Mouse (Mus musculus) MEL (cell line): ENCODE measurements around the gene Slc25a44.

Experiments
- CHD2 ChIP-seq: IDR thresholded peaks from 2 replicates; pipeline ENCODE4 v1.6.1; 2011; ENCODE audit warnings: low read length, improper control_type of control experiment
- CTCF ChIP-seq, 3 experiments: IDR thresholded peaks in 2 of 3; conservative IDR thresholded peaks in 1 of 3; 2 replicates each; pipeline ENCODE4 v1.5.1; 2011 to 2012; ENCODE audit warnings: low read length in 3 of 3, low read depth in 2 of 3, mild to moderate bottlenecking in 2 of 3, improper control_type of control experiment in 1 of 3, inconsistent platforms in 1 of 3, mixed read lengths in 1 of 3, moderate library complexity in 1 of 3; ENCODE audit not compliant: control insufficient read depth in 1 of 3, insufficient read depth in 1 of 3, poor library complexity in 1 of 3, severe bottlenecking in 1 of 3
- E2F4 ChIP-seq: IDR thresholded peaks from 2 replicates; pipeline ENCODE4 v1.6.1; 2011; ENCODE audit warnings: low read depth, low read length, improper control_type of control experiment, borderline replicate concordance
- EP300 ChIP-seq, 2 experiments: IDR thresholded peaks; 2 replicates each; pipeline ENCODE4 v1.6.1; 2011; ENCODE audit warnings: improper control_type of control experiment in 2 of 2, low read length in 2 of 2, low read depth in 1 of 2, mild to moderate bottlenecking in 1 of 2
- GATA1 ChIP-seq: IDR thresholded peaks from 2 replicates; pipeline ENCODE4 v1.6.1; 2011; ENCODE audit warnings: low read depth, low read length, improper control_type of control experiment
- MAX ChIP-seq: IDR thresholded peaks from 2 replicates; pipeline ENCODE4 v1.6.1; 2011; ENCODE audit warnings: low read length, improper control_type of control experiment
- NRF1 ChIP-seq: IDR thresholded peaks from 2 replicates; pipeline ENCODE4 v1.6.1; 2014; ENCODE audit warnings: low read depth, mild to moderate bottlenecking, inconsistent platforms, low read length, improper control_type of control experiment, moderate library complexity; ENCODE audit not compliant: poor library complexity, insufficient read depth, severe bottlenecking
- POLR2A ChIP-seq, 2 experiments: IDR thresholded peaks; 2 replicates each; pipeline ENCODE4 v1.6.1; 2011 to 2012; ENCODE audit warnings: low read length in 2 of 2, mild to moderate bottlenecking in 2 of 2, control low read depth in 1 of 2, improper control_type of control experiment in 1 of 2, low read depth in 1 of 2, moderate library complexity in 1 of 2; ENCODE audit not compliant: control insufficient read depth in 1 of 2, insufficient read depth in 1 of 2, poor library complexity in 1 of 2
- TCF12 ChIP-seq: IDR thresholded peaks from 2 replicates; pipeline ENCODE4 v1.6.1; 2014; ENCODE audit warnings: low read depth, mild to moderate bottlenecking, inconsistent platforms, low read length, improper control_type of control experiment, moderate library complexity
- USF1 ChIP-seq: IDR thresholded peaks from 2 replicates; pipeline ENCODE4 v1.6.1; 2014; ENCODE audit warnings: low read depth, mild to moderate bottlenecking, inconsistent platforms, low read length, improper control_type of control experiment, moderate library complexity
- ZC3H11A ChIP-seq: IDR thresholded peaks from 2 replicates; pipeline ENCODE4 v1.6.1; 2012; ENCODE audit warnings: low read depth, mild to moderate bottlenecking, inconsistent platforms, low read length, improper control_type of control experiment

- TF ChIP-seq TCF12 (no peak), CHD2 (no peak), NRF1 (no peak), POLR2A (IDR thresholded peaks at IDR 0.05; ENCODE audit: control insufficient read depth in 1 of 2, insufficient read depth in 1 of 2, low read depth in 1 of 2, low read length in 2 of 2, poor library complexity in 1 of 2) (no peak; a peak in 1 of 4 replicates), E2F4 (no peak), EP300 (IDR thresholded peaks at IDR 0.05; ENCODE audit: low read depth in 1 of 2, low read length in 2 of 2) (no peak), CTCF (IDR thresholded peaks at IDR 0.05 in 2 of 3, conservative IDR thresholded peaks at IDR 0.05 in 1 of 3; ENCODE audit: control insufficient read depth in 1 of 3, insufficient read depth in 1 of 3, low read depth in 2 of 3, low read length in 3 of 3, poor library complexity in 1 of 3, severe bottlenecking in 1 of 3) (no peak), MAX (no peak; the same call in 1 of the 2 replicates), GATA1 (no peak), USF1 (no peak), ZC3H11A (no peak; the same call in 1 of the 2 replicates)
These were observed 30.8 kb upstream of the Slc25a44 start for GRCm38 (mm10) chr3:88455588-88456264.
